Mouse (Mus musculus) liver, embryonic 14.5 days (tissue): Measurements from ENCODE around the gene Epn3.

ENCODE experiments used
- CTCF ChIP-seq: IDR thresholded peaks from 2 replicates; pipeline ENCODE4 v1.5.1; 2016; ENCODE audit warnings: antibody characterized with exemption, low read depth, control low read depth
- EP300 ChIP-seq: IDR thresholded peaks from 2 replicates; pipeline ENCODE4 v1.6.1; 2016; ENCODE audit warnings: antibody characterized with exemption, low read depth

GRCm38 (mm10) chr11:94500362-94500761 lies 588 bp upstream of the Epn3 start:
- no peak for TF ChIP-seq EP300
- TF ChIP-seq CTCF = no peak
